Mouse (Mus musculus) heart, adult 2 months (tissue): Measurements from ENCODE around the gene Armc5.

Experiments
- CTCF ChIP-seq: fragments of 200-600 bp; IDR thresholded peaks from 2 replicates; pipeline ENCODE4 v1.8.1; 2022; ENCODE audit warnings: antibody characterized with exemption, mild to moderate bottlenecking, moderate library complexity
- EP300 ChIP-seq: fragments of 200-500 bp; IDR thresholded peaks from 2 replicates; pipeline ENCODE4 v1.6.1; 2011; ENCODE audit warnings: low read depth, low read length, control low read depth; ENCODE audit not compliant: insufficient read depth
- POLR2A ChIP-seq: fragments of 200-500 bp; IDR thresholded peaks from 2 replicates; pipeline ENCODE4 v1.6.1; 2011; ENCODE audit warnings: mild to moderate bottlenecking, low read depth, low read length, control low read depth; ENCODE audit not compliant: insufficient read depth

- TF ChIP-seq CTCF: peak; percentile 98
- TF ChIP-seq POLR2A: no peak
- peak; percentile 60; the same call in 1 of the 2 replicates for TF ChIP-seq EP300
Observed at GRCm38 (mm10) chr7:128208187-128208586, 29.0 kb upstream of the Armc5 start.
